Mouse (Mus musculus) stomach, embryonic 16.5 days (tissue): ENCODE results near the gene Fancc. TPM values are rescaled to one million over a fixed set of nuclear protein-coding genes. Genes with fewer than 3 reads are reported as not detected.

Source experiments
- ATAC-seq: fragments of 200-750 bp; cut with Nextera tagmentation; 2 replicates; pipeline ENCODE4 v1.8.0; 2017; ENCODE audit warnings: moderate number of reproducible peaks, moderate TSS enrichment; ENCODE audit not compliant: insufficient read depth, low FRiP score
- H3K27ac ChIP-seq: fragments of 300-500 bp; sonication (generic); 2 replicates; pipeline ENCODE4 v1.5.1; 2014; ENCODE audit warnings: low read length
- H3K27me3 ChIP-seq: fragments of 300-500 bp; sonication (generic); 2 replicates; pipeline ENCODE4 v1.6.1; 2014; ENCODE audit warnings: low read length, control low read depth, mixed read lengths; ENCODE audit not compliant: control insufficient read depth, insufficient read depth
- H3K36me3 ChIP-seq: fragments of 300-500 bp; sonication (generic); 2 replicates; pipeline ENCODE4 v1.6.1; 2014; ENCODE audit warnings: low read length; ENCODE audit not compliant: control insufficient read depth, insufficient read depth
- H3K4me1 ChIP-seq: fragments of 300-500 bp; sonication (generic); 2 replicates; pipeline ENCODE4 v1.6.1; 2014; ENCODE audit warnings: low read length, control low read depth, mixed read lengths; ENCODE audit not compliant: control insufficient read depth, insufficient read depth
- H3K4me2 ChIP-seq: fragments of 300-500 bp; sonication (generic); 2 replicates; pipeline ENCODE4 v1.6.1; 2014; ENCODE audit warnings: low read depth, low read length, mixed read lengths
- H3K4me3 ChIP-seq: fragments of 300-500 bp; sonication (generic); replicated peaks from 2 replicates; pipeline ENCODE4 v1.5.1; 2014; ENCODE audit warnings: mild to moderate bottlenecking, low read length
- H3K9ac ChIP-seq: fragments of 300-500 bp; sonication (generic); 2 replicates; pipeline ENCODE4 v1.6.1; 2014; ENCODE audit warnings: low read length
- H3K9me3 ChIP-seq: fragments of 300-500 bp; sonication (generic); replicated peaks from 2 replicates; pipeline ENCODE4 v1.6.1; 2016; ENCODE audit warnings: low read length, control low read depth; ENCODE audit not compliant: control insufficient read depth
- WGBS: fragments of 180-500 bp; shearing (Covaris S2); extraction: QIAGEN DNeasy Blood & Tissue Kit; methylation state at CpG from one replicate; pipeline ENCODE4 v1.1.7; 2014; 5-methylcytosine and 5-hydroxymethylcytosine counted together
- polyA plus RNA-seq: library from polyadenylated mRNA; unstranded; fragments of >200 nt; fragmentation: Nextera tagmentation; extraction: Ambion mirVana; gene quantifications from 2 replicates; pipeline ENCODE4 v1.2.1, GENCODE M21; 2015

The Fancc gene
- polyA plus RNA-seq: 21.9 and 22.0 TPM in 2 replicates

DNA sequence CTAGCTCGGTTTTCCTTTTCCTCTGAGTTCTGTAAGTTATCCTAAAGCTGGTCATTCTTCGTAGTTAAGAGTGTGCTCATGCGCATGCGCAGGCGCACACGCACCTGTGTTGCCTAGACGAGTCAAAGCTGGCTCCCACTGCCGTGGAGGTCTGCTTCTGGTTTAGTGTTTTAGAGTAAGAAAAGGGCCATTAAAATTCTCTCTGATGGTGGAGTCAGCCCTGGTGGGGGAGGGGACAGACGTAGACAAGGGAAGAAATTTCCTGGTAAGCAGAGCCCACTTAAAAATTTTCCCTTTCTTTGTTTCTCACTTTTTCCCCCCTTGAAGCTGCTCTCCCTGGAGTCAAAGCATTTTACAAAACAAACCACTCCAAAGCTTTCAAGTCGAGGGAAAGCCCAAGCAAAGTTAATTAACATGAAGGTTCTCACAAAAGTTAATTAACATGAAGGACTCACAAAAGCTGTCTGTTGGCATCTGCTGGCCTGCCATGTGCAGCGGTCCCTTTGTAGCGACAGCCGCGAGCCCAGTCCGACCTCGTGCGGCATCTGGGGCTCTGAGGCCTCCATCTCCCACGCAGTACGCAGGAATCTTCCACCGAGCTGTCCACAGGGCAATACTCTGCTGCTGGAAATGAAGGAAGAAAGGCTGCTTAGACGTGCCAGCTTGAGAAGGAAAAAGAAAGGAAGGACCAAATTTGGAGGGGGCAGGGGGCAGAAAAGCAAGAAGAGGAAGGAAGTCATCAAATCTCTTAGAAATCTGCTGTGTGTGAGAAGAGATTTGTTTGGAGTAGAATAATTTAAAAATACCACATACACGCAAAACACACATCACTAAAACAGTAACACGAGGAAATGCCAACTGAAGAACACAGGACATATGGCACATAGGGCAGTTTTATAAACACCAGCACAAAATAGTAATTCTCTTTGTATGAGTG lies at the start of gene Fancc:
Gene Fancc (minus strand): TSS at position 633 of the 937 bp plus-strand sequence.
- H3K36me3 ChIP-seq: no peaks in the 10 kb centered on the region
- no peaks in the 10 kb centered on the region for H3K9me3 ChIP-seq
- H3K27me3 ChIP-seq: no peaks in the 10 kb centered on the region
- H3K9ac ChIP-seq: peak within 1 kb of the TSS; percentile 44; the same call in 1 of the 2 replicates
- no peak within 1 kb of the TSS for H3K27ac ChIP-seq
- WGBS: 31% methylated on average over 23 of the region's 23 CpGs
- H3K4me3 ChIP-seq: no peak within 1 kb of the TSS
- ATAC-seq: no peak
- no peak within 1 kb of the TSS; the same call in 1 of the 2 replicates for H3K4me2 ChIP-seq
- peaks cover 6% of the 10 kb centered on the region; the same call in 1 of the 2 replicates for H3K4me1 ChIP-seq

DNA sequence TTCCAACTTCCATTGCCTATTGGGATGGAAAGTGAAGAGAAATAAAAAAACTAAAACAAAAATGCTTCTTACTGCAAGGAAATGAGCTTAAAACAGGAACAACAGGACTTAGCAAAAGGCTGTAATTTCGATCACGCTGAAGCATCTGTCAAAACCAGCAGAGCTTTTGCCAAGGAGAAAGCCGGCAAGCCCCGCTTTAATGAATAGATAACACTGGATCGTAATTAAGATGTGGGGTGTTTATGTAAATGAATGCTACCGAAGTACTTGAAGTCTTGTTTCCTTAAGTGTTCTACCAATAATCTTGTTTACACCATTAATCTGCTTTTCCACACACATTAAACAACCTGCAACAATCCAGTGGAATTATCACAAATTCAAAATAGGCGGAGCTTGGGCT lies 48.2 kb upstream of the Fancc start:
- 58% methylated on average over 7 of the region's 7 CpGs for WGBS
- Histone ChIP-seq H3K27ac (no peak overlapping the region), H3K4me3 (no peak overlapping the region), H3K27me3 (no peaks in the 10 kb centered on the region), H3K4me1 (peaks cover 34% of the 10 kb centered on the region), H3K4me2 (no peak overlapping the region), H3K9me3 (no peaks in the 10 kb centered on the region), H3K36me3 (peaks cover 16% of the 10 kb centered on the region; the same call in 1 of the 2 replicates), H3K9ac (no peak overlapping the region)
- ATAC-seq: no peak

DNA sequence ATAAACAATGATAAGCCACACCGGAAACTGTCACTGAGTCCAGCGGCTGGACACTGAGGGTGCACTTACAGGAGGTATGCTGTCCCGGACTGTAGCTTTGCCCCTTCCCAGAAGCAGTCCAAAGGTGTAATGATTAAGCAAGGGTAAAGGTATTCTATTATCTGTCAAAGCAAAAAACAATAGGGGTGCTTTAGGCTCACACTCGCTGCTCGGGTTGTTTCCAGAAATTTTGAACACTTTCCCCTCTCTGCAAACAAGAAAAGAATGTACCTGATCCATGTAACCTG lies 47.8 kb upstream of the Fancc start:
- WGBS: 31% methylated on average over 5 of the region's 5 CpGs
- no peak overlapping the region for H3K9ac ChIP-seq
- no peak overlapping the region for H3K4me3 ChIP-seq
- ATAC-seq: no peak
- H3K36me3 ChIP-seq: peaks cover 16% of the 10 kb centered on the region; the same call in 1 of the 2 replicates
- peaks cover 30% of the 10 kb centered on the region for H3K4me1 ChIP-seq
- H3K4me2 ChIP-seq: no peak overlapping the region
- no peaks in the 10 kb centered on the region for H3K27me3 ChIP-seq
- no peak overlapping the region for H3K27ac ChIP-seq
- no peaks in the 10 kb centered on the region for H3K9me3 ChIP-seq

DNA sequence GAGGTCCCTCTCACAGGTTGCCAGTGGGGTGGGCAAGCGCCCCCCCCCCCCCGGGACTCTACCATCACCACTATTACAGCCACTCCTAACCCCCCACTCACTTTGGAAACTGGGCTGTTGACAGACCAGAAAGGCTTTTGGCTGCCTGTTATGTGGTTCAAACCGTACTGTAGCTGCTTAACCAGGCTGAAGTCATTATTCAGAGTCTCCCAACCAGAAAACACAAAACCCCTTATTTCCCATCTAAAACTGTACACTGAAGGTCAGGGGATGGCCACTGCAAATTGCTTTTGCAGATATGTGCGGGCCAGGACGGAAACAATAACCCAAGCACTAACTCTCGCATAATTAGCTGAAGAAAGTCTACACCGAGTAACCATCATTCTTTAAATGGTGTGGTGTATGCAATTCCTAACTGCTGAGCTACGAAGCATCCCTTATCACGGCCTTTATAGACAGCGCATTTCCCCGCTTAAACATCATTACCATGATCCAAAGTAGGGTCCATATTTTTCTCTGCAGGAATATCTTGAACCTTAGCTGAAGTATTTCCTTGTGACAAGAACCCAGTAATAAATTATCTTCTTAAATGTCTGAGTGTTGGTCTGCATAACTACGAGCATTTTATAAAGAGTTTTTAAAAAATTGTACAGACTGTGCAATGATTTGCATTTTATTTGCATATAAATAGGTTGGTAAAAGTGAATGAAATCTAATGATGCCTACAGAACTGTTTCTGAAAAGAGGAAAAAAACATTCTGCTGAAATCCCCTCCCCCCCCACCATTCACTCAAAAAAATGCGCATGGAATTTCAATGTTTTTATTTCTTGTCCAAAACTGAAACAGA lies 47.3 kb upstream of the Fancc start:
- Histone ChIP-seq H3K9ac (no peak overlapping the region), H3K27me3 (no peaks in the 10 kb centered on the region), H3K27ac (no peak overlapping the region), H3K4me1 (peaks cover 24% of the 10 kb centered on the region), H3K36me3 (peaks cover 18% of the 10 kb centered on the region; the same call in 1 of the 2 replicates), H3K4me2 (no peak overlapping the region), H3K9me3 (no peaks in the 10 kb centered on the region), H3K4me3 (no peak overlapping the region)
- ATAC-seq: no peak
- WGBS: 69% methylated on average over 13 of the region's 13 CpGs

DNA sequence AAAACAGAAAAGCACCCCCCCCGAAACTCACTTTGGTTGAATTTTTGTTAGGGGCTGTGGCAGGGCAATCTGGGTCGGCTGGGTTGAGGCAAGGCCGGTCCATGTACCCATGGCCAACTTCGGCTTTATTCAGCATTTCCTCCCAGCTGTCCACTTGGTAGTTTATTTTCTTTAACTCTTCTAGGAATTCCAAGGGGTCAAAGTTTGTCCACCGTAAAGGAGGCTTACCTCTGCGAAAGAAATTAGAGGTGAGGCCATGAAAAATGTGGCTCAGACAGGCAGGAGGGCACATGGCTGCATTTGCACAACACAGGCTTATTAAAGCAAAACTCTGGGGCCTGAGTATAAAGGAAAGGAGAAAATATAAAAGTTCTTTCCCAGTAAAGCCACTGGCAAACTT lies 46.4 kb upstream of the Fancc start:
- Histone ChIP-seq H3K4me1 (peaks cover 18% of the 10 kb centered on the region; the same call in 1 of the 2 replicates), H3K27me3 (no peaks in the 10 kb centered on the region), H3K4me3 (no peak overlapping the region), H3K9ac (no peak overlapping the region), H3K4me2 (no peak overlapping the region), H3K27ac (no peak overlapping the region), H3K36me3 (peaks cover 25% of the 10 kb centered on the region; the same call in 1 of the 2 replicates), H3K9me3 (no peaks in the 10 kb centered on the region)
- 50% methylated on average over 6 of the region's 6 CpGs for WGBS
- ATAC-seq: no peak

DNA sequence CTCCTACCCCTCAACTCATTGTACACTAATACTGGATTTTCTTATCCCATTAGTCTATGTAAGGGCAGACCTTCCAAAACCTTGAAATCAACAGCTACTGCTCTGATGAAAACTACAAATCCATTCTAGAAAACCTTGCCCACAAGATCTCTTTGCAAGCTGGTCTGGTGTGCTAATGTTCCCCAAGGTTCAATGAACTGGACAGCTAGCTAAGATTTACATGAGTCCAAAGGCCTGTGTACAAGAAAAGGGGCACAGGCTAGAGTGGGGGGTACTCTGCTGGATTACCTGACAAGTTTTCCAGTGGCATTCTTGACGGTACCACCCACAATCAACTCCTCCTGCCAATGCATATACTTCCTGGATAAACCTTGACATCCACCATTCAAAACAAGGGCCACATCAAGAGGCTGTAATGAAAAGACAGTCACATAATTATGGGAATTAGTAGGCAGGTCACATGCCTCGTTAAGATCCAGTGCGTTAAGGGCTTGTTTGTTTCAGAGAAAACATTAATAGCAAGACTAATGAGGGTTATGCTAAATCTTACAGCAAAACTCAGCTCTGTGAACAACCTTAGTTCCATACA lies 45.8 kb upstream of the Fancc start:
- Histone ChIP-seq H3K9me3 (no peaks in the 10 kb centered on the region), H3K4me1 (peaks cover 17% of the 10 kb centered on the region; the same call in 1 of the 2 replicates), H3K4me2 (no peak overlapping the region), H3K27ac (no peak overlapping the region), H3K27me3 (no peaks in the 10 kb centered on the region), H3K36me3 (peaks cover 31% of the 10 kb centered on the region; the same call in 1 of the 2 replicates), H3K9ac (no peak overlapping the region), H3K4me3 (no peak overlapping the region)
- no peak for ATAC-seq
- WGBS: 76% methylated on average over 3 of the region's 3 CpGs

DNA sequence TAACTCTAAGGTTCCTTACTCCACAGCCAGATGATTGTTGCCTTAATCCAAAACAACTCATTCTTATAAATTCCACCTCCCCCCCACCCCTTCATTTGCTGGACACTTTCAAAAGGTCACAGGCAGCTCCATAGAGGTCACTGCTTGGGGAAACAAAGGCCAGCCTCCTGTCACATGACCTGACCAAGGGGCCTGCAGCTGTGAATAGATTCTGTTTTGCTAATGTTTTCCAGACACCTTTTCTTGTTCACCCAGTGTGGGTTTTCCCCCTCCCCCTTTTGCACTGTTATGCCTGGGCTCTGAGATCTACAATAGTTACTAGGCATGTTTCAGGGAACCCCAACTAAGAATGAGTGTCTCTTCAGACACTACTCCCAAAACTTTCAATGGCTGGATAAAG lies 44.4 kb upstream of the Fancc start:
- no peak for ATAC-seq
- Histone ChIP-seq H3K9ac (no peak overlapping the region), H3K4me3 (no peak overlapping the region), H3K9me3 (no peaks in the 10 kb centered on the region), H3K36me3 (peaks cover 42% of the 10 kb centered on the region; the same call in 1 of the 2 replicates), H3K4me2 (no peak overlapping the region), H3K27ac (no peak overlapping the region), H3K4me1 (peaks cover 15% of the 10 kb centered on the region; the same call in 1 of the 2 replicates), H3K27me3 (no peaks in the 10 kb centered on the region)

DNA sequence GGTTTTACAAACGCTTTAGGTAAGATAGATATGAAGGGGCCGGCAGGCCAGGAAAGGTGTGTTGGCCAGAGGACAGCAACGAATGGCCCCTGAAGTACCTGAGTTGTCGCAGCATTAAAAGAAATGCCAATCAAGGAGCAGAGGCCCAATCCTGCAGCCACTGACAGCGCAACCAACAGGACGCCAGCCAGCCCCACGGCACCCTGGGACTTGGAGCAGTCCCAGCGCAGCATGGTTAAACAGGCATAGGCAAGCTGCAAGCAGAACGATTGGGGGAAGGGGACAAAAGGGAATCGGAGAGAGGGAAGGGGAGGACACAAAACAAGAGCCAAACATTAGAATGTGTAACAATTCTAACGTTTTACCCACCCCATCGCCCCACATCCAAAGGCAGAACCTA lies 43.5 kb upstream of the Fancc start:
- no peak overlapping the region for H3K4me3 ChIP-seq
- no peak overlapping the region for H3K27ac ChIP-seq
- H3K9me3 ChIP-seq: no peaks in the 10 kb centered on the region
- ATAC-seq: no peak
- WGBS: 82% methylated on average over 12 of the region's 12 CpGs
- no peak overlapping the region for H3K4me2 ChIP-seq
- H3K27me3 ChIP-seq: no peaks in the 10 kb centered on the region
- H3K36me3 ChIP-seq: peaks cover 44% of the 10 kb centered on the region; the same call in 1 of the 2 replicates
- 0 out of 2 replicates have a peak, but pooled peaks cover 10% of the 10 kb centered on the region for H3K4me1 ChIP-seq
- no peak overlapping the region for H3K9ac ChIP-seq
